Mouse (Mus musculus): ENCODE results near the gene Usp21. TPM values are rescaled to one million over a fixed set of nuclear protein-coding genes. Genes with fewer than 3 reads are reported as not detected.
"Not testable (repeated sequence)": the region's sequence is repeated elsewhere in the genome, so short reads cannot be mapped to it uniquely, and the experiment has no call there.

Usp21 gene
- polyA plus RNA-seq, 1 experiment from 2014 or later, result 91.1 TPM

DNA sequence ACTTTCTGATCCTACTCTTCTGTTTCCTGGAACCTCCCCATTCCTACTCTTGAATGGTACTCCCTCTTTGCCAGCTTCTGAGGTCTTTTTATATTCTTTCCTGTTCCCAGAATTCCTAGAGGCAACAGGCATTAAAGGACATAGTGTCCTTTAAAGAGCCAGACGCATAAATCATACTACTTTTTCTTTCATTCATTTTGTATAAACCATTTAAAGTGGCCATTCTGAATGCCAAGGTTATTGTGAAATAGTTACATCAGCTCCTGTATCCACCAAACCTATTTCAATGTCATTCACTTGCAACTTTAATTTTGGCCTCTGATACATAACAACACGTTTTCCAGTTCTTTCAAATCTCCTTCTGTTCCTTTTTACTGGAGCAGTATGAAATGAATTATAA, 21.5 kb upstream of the Usp21 start:
- no peak overlapping the region for H3K27ac ChIP-seq (replicated peaks)
- ATAC-seq (ENCODE audit: insufficient number of reproducible peaks, low FRiP score, low TSS enrichment, low read depth), result no peak
- no peak overlapping the region for H3K4me3 ChIP-seq (replicated peaks)
- H3K9ac ChIP-seq, result no peak overlapping the region
- H3K27me3 ChIP-seq, result no peaks in the 10 kb centered on the region
- H3K36me3 ChIP-seq, result no peaks in the 10 kb centered on the region
- H3K4me2 ChIP-seq (replicated peaks), result no peak overlapping the region
- H3K4me1 ChIP-seq, result no peaks in the 10 kb centered on the region
- WGBS, result 61% methylated on average over 2 of the region's 2 CpGs
- H3K9me3 ChIP-seq (replicated peaks), result no peaks in the 10 kb centered on the region

DNA sequence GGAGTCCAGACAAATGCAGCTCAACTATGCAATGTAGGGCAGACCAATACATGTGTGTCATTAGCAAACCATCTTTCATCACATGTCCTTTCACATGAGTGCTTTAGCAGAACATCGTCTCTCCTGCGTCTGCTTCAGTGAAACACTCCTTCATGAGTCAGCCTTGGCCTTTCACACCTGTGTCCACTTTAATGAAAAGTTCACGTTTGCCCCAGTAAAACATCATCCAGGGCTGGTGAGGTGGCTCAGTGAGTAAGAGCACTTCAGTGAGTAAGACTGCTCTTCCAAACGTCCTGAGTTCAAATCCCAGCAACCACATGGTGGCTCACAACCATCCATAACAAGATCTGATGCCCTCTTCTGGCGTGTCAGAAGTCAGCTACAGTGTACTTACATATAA, 18.4 kb upstream of the Usp21 start:
- not testable (repeated sequence) for H3K9ac ChIP-seq; H3K27ac ChIP-seq (replicated peaks); H3K27me3 ChIP-seq; H3K4me2 ChIP-seq (replicated peaks); ATAC-seq (ENCODE audit: insufficient number of reproducible peaks, low FRiP score, low TSS enrichment, low read depth); H3K4me1 ChIP-seq; H3K9me3 ChIP-seq (replicated peaks); H3K4me3 ChIP-seq (replicated peaks); H3K36me3 ChIP-seq
- WGBS, result 66% methylated on average over 5 of the region's 5 CpGs

DNA sequence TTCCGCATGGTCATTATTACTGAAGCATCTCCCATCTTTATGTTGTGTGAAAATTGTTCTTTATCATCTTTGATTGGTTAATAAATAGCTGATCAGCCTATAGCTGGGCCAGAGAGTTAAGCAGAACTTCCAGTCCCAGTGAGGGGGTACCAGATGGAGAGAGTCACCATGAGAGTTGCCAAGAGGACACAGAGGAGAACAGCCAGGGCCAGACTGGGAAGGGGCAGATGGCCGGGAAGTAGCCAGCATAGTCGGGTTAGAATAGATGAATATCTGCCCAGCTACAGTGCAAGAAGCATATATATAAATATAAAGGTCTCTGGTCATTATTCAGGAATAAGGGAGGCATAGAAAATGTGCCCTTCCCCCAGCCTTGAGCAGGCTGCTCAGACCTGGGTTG, 10.4 kb upstream of the Usp21 start:
- H3K4me2 ChIP-seq (replicated peaks), result no peak overlapping the region
- H3K9me3 ChIP-seq (replicated peaks), result no peaks in the 10 kb centered on the region
- peaks cover 7% of the 10 kb centered on the region for H3K4me1 ChIP-seq
- no peaks in the 10 kb centered on the region for H3K36me3 ChIP-seq
- 69% methylated on average over 3 of the region's 3 CpGs for WGBS
- no peak for ATAC-seq (ENCODE audit: insufficient number of reproducible peaks, low FRiP score, low TSS enrichment, low read depth)
- H3K27ac ChIP-seq (replicated peaks), result no peak overlapping the region
- peaks cover 18% of the 10 kb centered on the region for H3K27me3 ChIP-seq
- no peak overlapping the region for H3K9ac ChIP-seq
- no peak overlapping the region for H3K4me3 ChIP-seq (replicated peaks)

GRCm38 (mm10) chr1:171295063-171295402, 7.2 kb upstream of the Usp21 start:
- WGBS, result 13% methylated on average over 3 of the region's 3 CpGs
- H3K9ac ChIP-seq, result no peak overlapping the region
- peaks cover 18% of the 10 kb centered on the region for H3K4me1 ChIP-seq
- peaks cover under 1% of the 10 kb centered on the region; the same call in 1 of the 2 replicates for H3K36me3 ChIP-seq
- H3K27ac ChIP-seq (replicated peaks), result peak overlapping the region; percentile 95
- H3K4me3 ChIP-seq (replicated peaks), result peak overlapping the region; percentile 68
- peaks cover 18% of the 10 kb centered on the region for H3K27me3 ChIP-seq
- no peak for ATAC-seq (ENCODE audit: insufficient number of reproducible peaks, low FRiP score, low TSS enrichment, low read depth)
- no peaks in the 10 kb centered on the region for H3K9me3 ChIP-seq (replicated peaks)
- H3K4me2 ChIP-seq (replicated peaks), result peak overlapping the region; percentile 62

DNA sequence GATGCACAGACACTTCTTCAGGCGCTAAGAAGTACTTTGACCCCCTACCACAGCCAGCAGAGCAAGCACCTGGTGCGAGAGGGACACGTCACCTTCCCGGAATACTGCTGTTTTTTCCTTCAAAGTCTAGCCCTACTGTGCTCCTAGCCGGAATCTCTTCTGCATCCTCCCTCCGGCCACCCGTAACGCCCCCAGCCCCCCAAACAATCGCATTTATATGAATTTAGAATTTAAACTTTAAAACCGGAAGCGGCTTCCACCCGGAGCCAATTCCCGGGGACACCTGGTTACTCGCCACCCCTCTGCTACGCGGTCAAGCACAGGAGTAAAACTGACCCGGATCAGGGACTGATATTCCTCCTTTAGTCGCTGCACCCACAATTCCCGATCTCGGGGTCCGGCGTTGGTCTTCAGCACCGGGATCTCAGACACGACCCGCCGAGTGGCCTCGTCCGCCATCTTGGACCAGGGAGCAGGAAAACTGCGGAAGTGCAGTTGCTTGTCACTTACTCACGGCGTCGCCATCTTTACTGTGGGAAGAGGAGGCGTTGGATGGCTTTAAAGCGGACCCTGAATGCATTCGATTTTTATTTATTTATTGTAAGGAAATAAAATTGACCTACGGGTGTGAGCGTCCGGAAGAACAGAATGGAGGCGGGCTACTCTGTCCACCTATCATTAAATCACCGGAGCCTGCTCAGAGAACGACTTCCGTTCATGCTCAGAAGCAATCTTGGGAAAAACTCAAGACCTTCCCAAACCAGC, 6.7 kb upstream of the Usp21 start, which contains the start of gene Ufc1:
Gene Ufc1, minus strand, starts transcription at position 727 of the 765 bp plus-strand sequence.
- H3K9ac ChIP-seq, result peak within 1 kb of the TSS; percentile 71
- under 1% methylated on average over 42 of the region's 42 CpGs for WGBS
- H3K4me1 ChIP-seq, result peaks cover 18% of the 10 kb centered on the region
- peaks cover 6% of the 10 kb centered on the region; the same call in 1 of the 2 replicates for H3K36me3 ChIP-seq
- H3K27me3 ChIP-seq, result peaks cover 18% of the 10 kb centered on the region
- H3K27ac ChIP-seq (replicated peaks), result peak within 1 kb of the TSS; percentile 95
- ATAC-seq (ENCODE audit: insufficient number of reproducible peaks, low FRiP score, low TSS enrichment, low read depth), result peak; percentile 80
- H3K4me3 ChIP-seq (replicated peaks), result peak within 1 kb of the TSS; percentile 68
- H3K4me2 ChIP-seq (replicated peaks), result peak within 1 kb of the TSS; percentile 62
- H3K9me3 ChIP-seq (replicated peaks), result no peaks in the 10 kb centered on the region

DNA sequence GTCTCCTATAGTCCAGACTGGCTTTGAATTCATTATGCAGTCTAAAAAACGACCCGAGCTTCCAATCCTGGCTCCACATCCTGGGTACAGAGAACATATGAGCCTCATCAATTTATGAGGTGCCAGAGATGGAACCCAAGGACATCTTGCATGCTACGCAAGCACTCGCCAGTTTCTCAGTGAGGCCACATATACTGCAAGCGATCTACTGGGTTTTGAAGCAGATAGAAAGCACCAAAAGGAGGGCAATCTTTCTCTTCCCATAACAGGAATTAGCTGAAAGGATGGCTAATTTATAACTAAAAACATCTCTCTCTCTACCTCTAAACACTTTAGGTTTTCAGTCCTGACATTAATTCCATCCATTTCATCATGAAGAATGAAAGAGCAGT, 6.1 kb upstream of the Usp21 start:
- H3K9me3 ChIP-seq (replicated peaks), result no peaks in the 10 kb centered on the region
- peak overlapping the region; percentile 68 for H3K4me3 ChIP-seq (replicated peaks)
- H3K4me2 ChIP-seq (replicated peaks), result peak overlapping the region; percentile 62
- H3K9ac ChIP-seq, result peak overlapping the region; percentile 71
- H3K27ac ChIP-seq (replicated peaks), result peak overlapping the region; percentile 95
- ATAC-seq (ENCODE audit: insufficient number of reproducible peaks, low FRiP score, low TSS enrichment, low read depth), result no peak
- peaks cover 19% of the 10 kb centered on the region for H3K4me1 ChIP-seq
- H3K36me3 ChIP-seq, result peaks cover 11% of the 10 kb centered on the region; the same call in 1 of the 2 replicates
- 34% methylated on average over 5 of the region's 5 CpGs for WGBS
- H3K27me3 ChIP-seq, result peaks cover 18% of the 10 kb centered on the region

DNA sequence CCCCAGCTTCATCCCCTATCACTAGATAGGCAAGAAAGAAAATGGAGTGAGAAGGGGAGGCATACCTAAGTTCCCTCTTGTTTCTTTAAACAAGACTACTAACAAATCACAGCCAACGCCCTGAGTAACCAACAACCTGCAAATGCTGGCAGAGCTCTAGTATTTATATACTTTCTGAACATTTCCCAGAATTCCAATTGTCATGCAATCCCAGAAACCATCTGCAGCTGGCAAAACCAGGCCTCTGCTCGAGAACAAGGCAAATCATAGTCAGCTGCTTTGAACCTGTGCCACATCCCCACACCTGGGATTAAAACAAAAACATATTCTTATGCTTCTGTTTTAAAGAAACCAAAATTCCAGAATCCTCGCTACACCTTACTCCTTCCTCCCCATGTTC, 5.6 kb upstream of the Usp21 start:
- Histone ChIP-seq H3K9me3 (replicated peaks) (no peaks in the 10 kb centered on the region), H3K27ac (replicated peaks) (no peak overlapping the region), H3K4me3 (replicated peaks) (peak overlapping the region; percentile 68), H3K36me3 (peaks cover 16% of the 10 kb centered on the region; the same call in 1 of the 2 replicates), H3K9ac (no peak overlapping the region), H3K4me2 (replicated peaks) (peak overlapping the region; percentile 62), H3K4me1 (peaks cover 24% of the 10 kb centered on the region), H3K27me3 (peaks cover 13% of the 10 kb centered on the region; the same call in 1 of the 2 replicates)
- 62% methylated on average over 3 of the region's 3 CpGs for WGBS
- no peak for ATAC-seq (ENCODE audit: insufficient number of reproducible peaks, low FRiP score, low TSS enrichment, low read depth)

DNA sequence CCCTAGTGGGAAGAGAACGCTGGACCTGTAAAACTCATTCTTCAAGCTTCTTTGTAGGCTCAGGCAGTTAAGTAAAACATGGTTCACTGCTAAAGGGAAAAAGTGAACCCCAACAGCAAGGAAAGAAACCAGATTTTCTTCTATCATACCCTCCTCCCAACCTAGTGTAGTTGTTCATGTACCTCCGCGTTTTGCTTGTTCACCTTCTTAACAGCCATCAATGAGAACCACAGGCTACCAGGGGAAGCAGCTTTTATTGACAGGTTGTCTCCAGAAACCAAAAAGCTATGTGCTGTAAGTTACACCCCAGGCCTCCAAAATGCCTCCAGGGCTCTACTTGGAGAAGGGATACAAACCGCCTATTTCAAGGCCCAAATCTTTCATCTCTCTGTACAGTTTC, 537 bp upstream of the Usp21 start:
- Histone ChIP-seq H3K27ac (replicated peaks) (peak overlapping the region; percentile 78), H3K36me3 (peaks cover 50% of the 10 kb centered on the region), H3K4me1 (peaks cover 42% of the 10 kb centered on the region), H3K9me3 (replicated peaks) (no peaks in the 10 kb centered on the region), H3K4me3 (replicated peaks) (peak overlapping the region; percentile 94), H3K27me3 (no peaks in the 10 kb centered on the region), H3K9ac (0 out of 2 replicates have a peak overlapping the region, but pooled peaks have one; percentile 93), H3K4me2 (replicated peaks) (peak overlapping the region; percentile 60)
- whole genome bisulfite sequencing, result 55% methylated on average over 4 of the region's 4 CpGs
- no peak for ATAC-seq (ENCODE audit: insufficient number of reproducible peaks, low FRiP score, low TSS enrichment, low read depth)

- Histone ChIP-seq H3K27me3 (no peaks in the 10 kb centered on the region), H3K36me3 (peaks cover 60% of the 10 kb centered on the region), H3K9me3 (replicated peaks) (no peaks in the 10 kb centered on the region), H3K9ac (no peak overlapping the region), H3K4me3 (replicated peaks) (peak overlapping the region; percentile 94), H3K27ac (replicated peaks) (no peak overlapping the region), H3K4me1 (peaks cover 41% of the 10 kb centered on the region), H3K4me2 (replicated peaks) (peak overlapping the region; percentile 60)
- 86% methylated on average over 19 of the region's 19 CpGs for WGBS
- ATAC-seq (ENCODE audit: insufficient number of reproducible peaks, low FRiP score, low TSS enrichment, low read depth), result no peak
Measured at GRCm38 (mm10) chr1:171286517-171286916, 1.3 kb downstream of the Usp21 start.

- Histone ChIP-seq H3K4me1 (peaks cover 38% of the 10 kb centered on the region), H3K4me2 (replicated peaks) (no peak overlapping the region), H3K4me3 (replicated peaks) (no peak overlapping the region), H3K9me3 (replicated peaks) (no peaks in the 10 kb centered on the region), H3K27me3 (no peaks in the 10 kb centered on the region), H3K36me3 (peaks cover 60% of the 10 kb centered on the region), H3K27ac (replicated peaks) (no peak overlapping the region), H3K9ac (no peak overlapping the region)
- 85% methylated on average over 20 of the region's 20 CpGs for WGBS
- no peak for ATAC-seq (ENCODE audit: insufficient number of reproducible peaks, low FRiP score, low TSS enrichment, low read depth)
Measured at GRCm38 (mm10) chr1:171285096-171285892, 2.5 kb downstream of the Usp21 start.

GRCm38 (mm10) chr1:171284491-171284890, 3.3 kb downstream of the Usp21 start:
- Histone ChIP-seq H3K36me3 (peaks cover 54% of the 10 kb centered on the region), H3K27me3 (no peaks in the 10 kb centered on the region), H3K27ac (replicated peaks) (no peak overlapping the region), H3K4me3 (replicated peaks) (no peak overlapping the region), H3K9me3 (replicated peaks) (no peaks in the 10 kb centered on the region), H3K9ac (no peak overlapping the region), H3K4me1 (peaks cover 46% of the 10 kb centered on the region), H3K4me2 (replicated peaks) (no peak overlapping the region)
- WGBS, result 91% methylated on average over 15 of the region's 15 CpGs
- no peak for ATAC-seq (ENCODE audit: insufficient number of reproducible peaks, low FRiP score, low TSS enrichment, low read depth)

Data from embryonic facial prominence, embryonic 15.5 days (tissue).